In the genomic region with DNA sequence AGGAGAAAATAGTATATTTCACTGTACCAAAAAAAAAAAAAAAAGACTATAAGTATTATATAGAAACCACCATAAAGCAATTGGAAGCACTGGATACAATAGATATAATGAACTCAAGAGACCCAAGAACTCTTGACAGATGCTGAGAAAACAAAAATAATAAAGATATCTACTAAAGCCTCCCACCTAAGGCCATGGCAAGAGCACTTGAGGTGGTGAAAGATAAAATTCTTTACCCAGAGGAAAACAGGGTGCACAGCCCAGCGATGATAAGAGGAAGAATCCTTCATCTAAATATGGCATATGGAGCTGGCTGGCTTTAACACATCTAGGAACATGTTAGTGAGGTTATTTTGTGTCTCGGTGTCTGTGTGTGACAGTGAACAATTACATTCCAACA, we compare ENCODE assay signal across 18 mouse cellular contexts. TPM values are rescaled to one million over a fixed set of nuclear protein-coding genes. Genes with fewer than 3 reads are reported as not detected.
DNase-seq lines count a peak whose midpoint lies in the region; ATAC-seq and TF ChIP-seq lines count a peak whose summit lies in the region.
"Had no signal": no experiment of that assay in that cellular context is flagged by ENCODE, and none has a peak within 500 bp of the region (broad histone marks: within the 10 kb centered on the region; RNA-seq: fewer than 3 reads in every experiment).

No protein-coding gene starts in this region.

- no peaks in the 10 kb centered on the region for H3K9me3 ChIP-seq in heart, embryonic 14.5 days (ENCODE audit: control insufficient read depth, low read length)
- no peaks in the 10 kb centered on the region for H3K9me3 ChIP-seq in MEL (replicated peaks; ENCODE audit: insufficient read depth, low read length)
- no peaks in the 10 kb centered on the region for H3K9me3 ChIP-seq in liver, embryonic 12.5 days (replicated peaks)
- H3K9me3 ChIP-seq: hindbrain, embryonic 15.5 days; limb, embryonic 12.5 days had no signal

- no peak for TF ChIP-seq RAD21 in MEL (IDR thresholded peaks at IDR 0.05; ENCODE audit: low read depth, low read length)

- H3K36me3 ChIP-seq in heart, embryonic 14.5 days (ENCODE audit: control insufficient read depth, insufficient read depth, low read length): no peaks in the 10 kb centered on the region
- peaks cover 0 to 11% of the 10 kb centered on the region in 2 experiments; a peak in 2 of 4 replicates for H3K36me3 ChIP-seq in MEL (ENCODE audit: control insufficient read depth in 1 of 2, insufficient read depth in 2 of 2, low read length in 2 of 2)
- no peaks in the 10 kb centered on the region for H3K36me3 ChIP-seq in liver, embryonic 12.5 days
- H3K36me3 ChIP-seq: hindbrain, embryonic 15.5 days had no signal

- ATAC-seq in heart, embryonic 14.5 days (ENCODE audit: insufficient number of reproducible peaks, insufficient read depth, low FRiP score, low read depth): no peak
- ATAC-seq in liver, embryonic 12.5 days: peak; percentile 97
- ATAC-seq: forebrain, postnatal 0 days; lung, postnatal 0 days had no signal

- H3K9ac ChIP-seq in heart, embryonic 14.5 days (ENCODE audit: low read length): no peak overlapping the region
- no peak overlapping the region for H3K9ac ChIP-seq in MEL (ENCODE audit: control insufficient read depth, low read depth, low read length, poor library complexity, severe bottlenecking)
- no peak overlapping the region for H3K9ac ChIP-seq in liver, embryonic 12.5 days
- H3K9ac ChIP-seq: forebrain, postnatal 0 days; hindbrain, embryonic 15.5 days; limb, embryonic 12.5 days had no signal

- H3K27me3 ChIP-seq in heart, embryonic 14.5 days (ENCODE audit: control insufficient read depth, insufficient read depth, low read length): no peaks in the 10 kb centered on the region
- H3K27me3 ChIP-seq in MEL (ENCODE audit: control insufficient read depth in 1 of 2, insufficient read depth in 2 of 2, low read length in 2 of 2): no peaks in the 10 kb centered on the region
- H3K27me3 ChIP-seq in liver, embryonic 12.5 days (replicated peaks): no peaks in the 10 kb centered on the region
- H3K27me3 ChIP-seq: hindbrain, embryonic 15.5 days; limb, embryonic 12.5 days had no signal

- TF ChIP-seq CTCF in MEL (IDR thresholded peaks at IDR 0.05 in 2 of 3, conservative IDR thresholded peaks at IDR 0.05 in 1 of 3; ENCODE audit: control insufficient read depth in 1 of 3, insufficient read depth in 1 of 3, low read depth in 2 of 3, low read length in 3 of 3, poor library complexity in 1 of 3, severe bottlenecking in 1 of 3): no peak
- TF ChIP-seq CTCF in lung, adult 2 months (IDR thresholded peaks at IDR 0.05; ENCODE audit: insufficient read depth, low read length): no peak

- no peak for TF ChIP-seq POLR2A in MEL (IDR thresholded peaks at IDR 0.05; ENCODE audit: control insufficient read depth in 1 of 2, insufficient read depth in 1 of 2, low read depth in 1 of 2, low read length in 2 of 2, poor library complexity in 1 of 2)
- no peak for TF ChIP-seq POLR2A in lung, adult 2 months (IDR thresholded peaks at IDR 0.05; ENCODE audit: borderline replicate concordance, extremely low read depth, low read depth, low read length)

- no peaks in the 10 kb centered on the region for H3K79me2 ChIP-seq in MEL (ENCODE audit: control insufficient read depth, insufficient read depth, low read length, poor library complexity)

- peak; percentile 88 to 90 for TF ChIP-seq EP300 in MEL (IDR thresholded peaks at IDR 0.05; ENCODE audit: low read depth in 1 of 2, low read length in 2 of 2)

- H3K4me2 ChIP-seq in heart, embryonic 14.5 days (ENCODE audit: low read length): peak overlapping the region; percentile 23
- H3K4me2 ChIP-seq in liver, embryonic 12.5 days: peak overlapping the region; percentile 29
- H3K4me2 ChIP-seq: hindbrain, embryonic 15.5 days; limb, embryonic 12.5 days had no signal

- no peak overlapping the region for H3K4me3 ChIP-seq in heart, embryonic 14.5 days (ENCODE audit: control insufficient read depth in 1 of 2, insufficient read depth in 1 of 2, low read depth in 1 of 2, low read length in 2 of 2)
- no peak overlapping the region for H3K4me3 ChIP-seq in MEL (ENCODE audit: control insufficient read depth in 1 of 2, insufficient read depth in 1 of 2, low read depth in 2 of 2, low read length in 2 of 2)
- H3K4me3 ChIP-seq in liver, embryonic 12.5 days: no peak overlapping the region
- no peak overlapping the region for H3K4me3 ChIP-seq in lung, adult 2 months (replicated peaks; ENCODE audit: extremely low read depth, low read depth, low read length)
- H3K4me3 ChIP-seq: hindbrain, embryonic 15.5 days; limb, embryonic 12.5 days had no signal

- H3K4me1 ChIP-seq in heart, embryonic 14.5 days (ENCODE audit: control insufficient read depth in 2 of 2, insufficient read depth in 2 of 2, low read length in 2 of 2): peaks cover 0 to 17% of the 10 kb centered on the region in 2 experiments; a peak in 1 of 4 replicates
- H3K4me1 ChIP-seq in MEL (ENCODE audit: control insufficient read depth in 1 of 2, insufficient read depth in 2 of 2, low read length in 2 of 2): peaks cover 8 to 17% of the 10 kb centered on the region in 2 experiments
- H3K4me1 ChIP-seq in liver, embryonic 12.5 days: peaks cover 53% of the 10 kb centered on the region
- peaks cover 2% of the 10 kb centered on the region; the same call in 1 of the 2 replicates for H3K4me1 ChIP-seq in lung, adult 2 months (ENCODE audit: control insufficient read depth, insufficient read depth, low read length)

- intact Hi-C loops in heart, postnatal 36 days (cut with DNase I): no loop called here

- whole genome bisulfite sequencing in heart, embryonic 14.5 days: 8% methylated on average over 2 of the region's 2 CpGs
- WGBS in liver, embryonic 12.5 days (ENCODE audit: insufficient replicate concordance): 17% methylated on average over 2 of the region's 2 CpGs
- WGBS in lung, adult 2 months: 49% methylated on average over 2 of the region's 2 CpGs

- no peak for DNase-seq in heart, postnatal 36 days
- DNase-seq in MEL (ENCODE audit: low read depth, low spot score): peak; percentile 81
- peak; percentile 65 for DNase-seq in c-Kit-positive CD71-positive TER-119-negative erythroid progenitor cells, embryonic 14.5 days (ENCODE audit: low read depth)
- no peak for DNase-seq in lung, adult 2 months
- DNase-seq in frontal cortex, postnatal 10 days (ENCODE audit: low spot score in 2 of 2): no peak
- DNase-seq in lung, postnatal 4 days: no peak
- DNase-seq: adrenal gland, postnatal 10 days; cerebellum, adult 9-10 months; forebrain, postnatal 0 days; gastrocnemius, postnatal 25 days; kidney, adult 2 months; right cerebral cortex, postnatal 4 days had no signal

- peak overlapping the region in 1 of 2 experiments; percentile 56; a peak in 2 of 4 replicates for H3K27ac ChIP-seq in heart, embryonic 14.5 days (replicated peaks in 1 of 2; ENCODE audit: control insufficient read depth in 1 of 2, insufficient read depth in 1 of 2, low read depth in 2 of 2, low read length in 2 of 2)
- no peak overlapping the region for H3K27ac ChIP-seq in MEL (ENCODE audit: control insufficient read depth, low read depth, low read length)
- peak overlapping the region; percentile 91 for H3K27ac ChIP-seq in liver, embryonic 12.5 days
- H3K27ac ChIP-seq: hindbrain, embryonic 15.5 days; limb, embryonic 12.5 days had no signal

TF ChIP-seq in MEL, 35 proteins besides CTCF, POLR2A, EP300 and RAD21 (continues in another document):
- TF ChIP-seq UBTF (IDR thresholded peaks at IDR 0.05; ENCODE audit: borderline replicate concordance, insufficient read depth, low read depth, low read length) (no peak), CHD1 (IDR thresholded peaks at IDR 0.05; ENCODE audit: low read depth, low read length) (no peak), RCOR1 (IDR thresholded peaks at IDR 0.05; ENCODE audit: low read depth, low read length) (peak; percentile 64; the same call in 1 of the 2 replicates), GABPA (IDR thresholded peaks at IDR 0.05; ENCODE audit: low read depth, low read length) (no peak), ETS1 (IDR thresholded peaks at IDR 0.05; ENCODE audit: low read depth, low read length) (peak; percentile 79), GATA1 (IDR thresholded peaks at IDR 0.05; ENCODE audit: low read depth, low read length) (peak; percentile 95), MYC (IDR thresholded peaks at IDR 0.05; ENCODE audit: low read depth, low read length) (0 out of 2 replicates have a peak, but pooled peaks have one; percentile 29), TBP (IDR thresholded peaks at IDR 0.05; ENCODE audit: low read depth, low read length) (0 out of 2 replicates have a peak, but pooled peaks have one; percentile 19), MAFK (IDR thresholded peaks at IDR 0.05; ENCODE audit: borderline replicate concordance, low read depth, low read length) (no peak), BHLHE40 (IDR thresholded peaks at IDR 0.05; ENCODE audit: borderline replicate concordance, low read depth, low read length) (no peak), ZNF384 (IDR thresholded peaks at IDR 0.05; ENCODE audit: low read depth, low read length) (peak; percentile 82)

RNA-seq across cellular contexts. Expression of a gene that starts 41.3 kb away (rescaled TPM):
- polyA plus RNA-seq in heart, embryonic 14.5 days (2014; fragmentation: Nextera tagmentation; extraction: Ambion mirVana): 5.5 and 6.1 TPM in 2 replicates
- 10 to 100 TPM; 20.9 to 21.1 TPM for total RNA-seq in heart, postnatal 36 days (2021)
- 1.2 and 1.5 TPM in 2 replicates for total RNA-seq in MEL (2012; rRNA removed)
- polyA plus RNA-seq in MEL (2012; ENCODE audit: insufficient read depth in 1 of 2, insufficient read length in 2 of 2, low read depth in 1 of 2, low replicate concordance in 2 of 2, missing spikeins in 1 of 2): 1 to 10 TPM in 1 of 2 experiments, not detected in 1; 2.6 TPM
- 2.2 and 2.3 TPM in 2 replicates for polyA plus RNA-seq in liver, embryonic 12.5 days (2016; fragmentation: Nextera tagmentation; extraction: Ambion mirVana)
- 14.9 and 17.6 TPM in 2 replicates for polyA plus RNA-seq in lung, adult 2 months (2012; rRNA removed)

RNA-seq across cellular contexts. Expression of a gene that starts 53.2 kb away (rescaled TPM):
- polyA plus RNA-seq in heart, embryonic 14.5 days (2014; fragmentation: Nextera tagmentation; extraction: Ambion mirVana): 44.2 and 46.2 TPM in 2 replicates
- total RNA-seq in heart, postnatal 36 days (2021): 10 to 100 TPM; 64.4 to 65.0 TPM
- 20.1 and 20.4 TPM in 2 replicates for total RNA-seq in MEL (2012; rRNA removed)
- polyA plus RNA-seq in MEL (2012; ENCODE audit: insufficient read depth in 1 of 2, insufficient read length in 2 of 2, low read depth in 1 of 2, low replicate concordance in 2 of 2, missing spikeins in 1 of 2): 10 to 100 TPM; 32.6 to 62.9 TPM
- 26.8 and 30.0 TPM in 2 replicates for polyA plus RNA-seq in liver, embryonic 12.5 days (2016; fragmentation: Nextera tagmentation; extraction: Ambion mirVana)
- 6.5 and 14.2 TPM in 2 replicates for polyA plus RNA-seq in lung, adult 2 months (2012; rRNA removed)

RNA-seq across cellular contexts. Expression of a gene that starts 56.8 kb away (rescaled TPM):
- polyA plus RNA-seq in heart, embryonic 14.5 days (2014; fragmentation: Nextera tagmentation; extraction: Ambion mirVana): 18.5 and 20.2 TPM in 2 replicates
- under 1 TPM; 0.92 to 1.00 TPM for total RNA-seq in heart, postnatal 36 days (2021)
- total RNA-seq in MEL (2012; rRNA removed): 0.15 TPM in 1 of 2 replicates, not detected in the other
- polyA plus RNA-seq in MEL (2012; ENCODE audit: insufficient read depth in 1 of 2, insufficient read length in 2 of 2, low read depth in 1 of 2, low replicate concordance in 2 of 2, missing spikeins in 1 of 2): under 1 TPM in 1 of 2 experiments, not detected in 1; 0.15 TPM
- polyA plus RNA-seq in liver, embryonic 12.5 days (2016; fragmentation: Nextera tagmentation; extraction: Ambion mirVana): 0.38 TPM in 1 of 2 replicates, not detected in the other
- 19.8 TPM in 1 of 2 replicates, not detected in the other for polyA plus RNA-seq in lung, adult 2 months (2012; rRNA removed)
- total RNA-seq: ES-E14 had no signal
- polyA plus RNA-seq: hindbrain, embryonic 15.5 days had no signal

Comparison
In these comparisons a context has a peak if more than half of its experiments do, and no peak if none do; other contexts are left out.
1. DNase-seq: peak in MEL (single experiment) and c-Kit-positive CD71-positive TER-119-negative erythroid progenitor cells, embryonic 14.5 days (single experiment); none in heart, postnatal 36 days (0 of 2), lung, adult 2 months (single experiment), frontal cortex, postnatal 10 days (0 of 2) and lung, postnatal 4 days (0 of 2).